Mouse (Mus musculus) lung, adult 2 months (tissue): ENCODE measurements around the gene Gpr3.

Source experiments
- CTCF ChIP-seq: fragments of 200-500 bp; IDR thresholded peaks from 2 replicates; pipeline ENCODE4 v1.5.1; 2011; ENCODE audit warnings: mild to moderate bottlenecking, low read length, control low read depth; ENCODE audit not compliant: insufficient read depth
- POLR2A ChIP-seq: fragments of 200-500 bp; IDR thresholded peaks from 2 replicates; pipeline ENCODE4 v1.6.1; 2011; ENCODE audit warnings: low read depth, mild to moderate bottlenecking, control low read depth, low read length, borderline replicate concordance; ENCODE audit errors: extremely low read depth

DNA sequence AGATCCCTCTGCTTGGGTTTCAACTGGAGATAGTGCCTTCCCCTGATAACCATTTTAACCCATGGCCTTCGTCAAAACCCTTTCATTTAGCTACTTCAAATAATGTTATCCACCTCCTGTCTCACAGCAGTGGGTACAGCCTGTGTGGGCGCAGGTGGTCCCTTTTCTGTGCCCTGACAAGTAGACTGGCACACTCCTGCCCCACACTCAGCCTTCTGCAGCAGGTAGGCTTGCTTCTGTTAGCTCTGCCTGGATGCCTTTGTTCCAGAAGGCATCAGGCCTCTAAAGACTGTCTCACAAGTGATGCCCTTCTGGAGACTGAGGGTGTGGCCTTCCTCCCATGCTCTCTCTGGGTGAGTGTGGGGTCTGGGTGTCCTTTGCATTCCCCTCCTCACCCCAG, 16.2 kb downstream of the Gpr3 start:
- no peak for TF ChIP-seq CTCF
- TF ChIP-seq POLR2A: no peak
